Mouse (Mus musculus) midbrain, embryonic 13.5 days (tissue): ENCODE measurements around the gene Xpo1. TPM values are rescaled to one million over a fixed set of nuclear protein-coding genes. Genes with fewer than 3 reads are reported as not detected.
A peak's percentile ranks its signal among the peaks of the same experiment; 100 is the strongest.
"Not testable (repeated sequence)": the region's sequence is repeated elsewhere in the genome, so short reads cannot be mapped to it uniquely, and the experiment has no call there.

ENCODE experiments used
- ATAC-seq: fragments of 200-750 bp; cut with Nextera tagmentation; 2 replicates; pipeline ENCODE4 v1.8.0; 2017; ENCODE audit warnings: mild to moderate bottlenecking, moderate TSS enrichment, moderate library complexity
- H3K27ac ChIP-seq: fragments of 300-500 bp; sonication (generic); 2 replicates; pipeline ENCODE4 v1.5.1; 2015; ENCODE audit warnings: inconsistent platforms, mild to moderate bottlenecking, moderate library complexity
- H3K27me3 ChIP-seq: fragments of 300-500 bp; sonication (generic); 2 replicates; pipeline ENCODE4 v1.6.1; 2015; ENCODE audit warnings: mild to moderate bottlenecking, inconsistent platforms
- H3K36me3 ChIP-seq: fragments of 300-500 bp; sonication (generic); 2 replicates; pipeline ENCODE4 v1.6.1; 2015; ENCODE audit warnings: mild to moderate bottlenecking, inconsistent platforms
- H3K4me1 ChIP-seq: fragments of 300-500 bp; sonication (generic); replicated peaks from 2 replicates; pipeline ENCODE4 v1.6.1; 2015; ENCODE audit warnings: inconsistent platforms
- H3K4me2 ChIP-seq: fragments of 300-500 bp; sonication (generic); replicated peaks from 2 replicates; pipeline ENCODE4 v1.6.1; 2015; ENCODE audit warnings: moderate library complexity, mild to moderate bottlenecking, inconsistent platforms
- H3K4me3 ChIP-seq: fragments of 300-500 bp; sonication (generic); replicated peaks from 2 replicates; pipeline ENCODE4 v1.5.1; 2015; ENCODE audit warnings: mild to moderate bottlenecking, inconsistent platforms
- H3K9ac ChIP-seq: fragments of 300-500 bp; sonication (generic); replicated peaks from 2 replicates; pipeline ENCODE4 v1.6.1; 2015; ENCODE audit warnings: mild to moderate bottlenecking, inconsistent platforms
- H3K9me3 ChIP-seq: fragments of 300-500 bp; sonication (generic); 2 replicates; pipeline ENCODE4 v1.6.1; 2016; ENCODE audit warnings: mild to moderate bottlenecking, inconsistent platforms
- WGBS: fragments of 180-500 bp; shearing (Covaris S2); methylation state at CpG from one replicate; pipeline ENCODE4 v1.1.7; 2015; 5-methylcytosine and 5-hydroxymethylcytosine counted together
- polyA plus RNA-seq: library from polyadenylated mRNA; unstranded; fragments of >200 nt; fragmentation: Nextera tagmentation; extraction: Ambion mirVana; gene quantifications from 2 replicates; pipeline ENCODE4 v1.2.1, GENCODE M21; 2015

Gene Xpo1
- polyA plus RNA-seq, 1 experiment from 2014 or later, result 89.4 TPM

DNA sequence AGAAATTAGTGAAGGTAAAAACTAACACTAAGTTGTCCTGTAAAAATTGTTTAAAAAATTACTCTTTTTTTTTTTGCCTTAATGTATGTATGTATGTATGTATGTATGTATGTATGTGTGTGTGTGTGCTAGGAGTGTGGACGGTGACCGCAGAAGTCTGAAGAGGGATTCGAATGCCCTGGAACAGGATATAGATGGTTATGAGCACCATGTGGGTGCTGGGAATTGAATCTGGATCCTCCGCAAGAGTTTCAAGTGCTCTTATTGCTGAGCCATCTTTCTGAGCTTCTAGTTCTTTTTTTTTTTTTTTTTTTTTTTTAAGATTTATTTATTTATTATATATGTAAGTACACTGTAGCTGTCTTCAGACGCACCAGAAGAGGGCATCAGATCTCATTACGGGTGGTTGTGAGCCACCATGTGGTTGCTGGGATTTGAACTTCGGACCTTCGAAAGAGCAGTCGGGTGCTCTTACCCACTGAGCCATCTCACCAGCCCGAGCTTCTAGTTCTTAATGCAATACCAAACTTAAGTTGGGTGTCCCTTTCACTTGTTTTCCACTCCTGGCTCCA lies 49.3 kb downstream of the Xpo1 start:
- Histone ChIP-seq H3K4me2 (peak overlapping the region; percentile 61), H3K4me1 (peaks cover 13% of the 10 kb centered on the region), H3K27ac (peak overlapping the region; percentile 99), H3K4me3 (peak overlapping the region; percentile 93), H3K9ac (0 out of 2 replicates have a peak overlapping the region, but pooled peaks have one; percentile 95)
- not testable (repeated sequence) for H3K36me3 ChIP-seq, H3K27me3 ChIP-seq, H3K9me3 ChIP-seq, ATAC-seq
- 41% methylated on average over 10 of the region's 10 CpGs for WGBS

DNA sequence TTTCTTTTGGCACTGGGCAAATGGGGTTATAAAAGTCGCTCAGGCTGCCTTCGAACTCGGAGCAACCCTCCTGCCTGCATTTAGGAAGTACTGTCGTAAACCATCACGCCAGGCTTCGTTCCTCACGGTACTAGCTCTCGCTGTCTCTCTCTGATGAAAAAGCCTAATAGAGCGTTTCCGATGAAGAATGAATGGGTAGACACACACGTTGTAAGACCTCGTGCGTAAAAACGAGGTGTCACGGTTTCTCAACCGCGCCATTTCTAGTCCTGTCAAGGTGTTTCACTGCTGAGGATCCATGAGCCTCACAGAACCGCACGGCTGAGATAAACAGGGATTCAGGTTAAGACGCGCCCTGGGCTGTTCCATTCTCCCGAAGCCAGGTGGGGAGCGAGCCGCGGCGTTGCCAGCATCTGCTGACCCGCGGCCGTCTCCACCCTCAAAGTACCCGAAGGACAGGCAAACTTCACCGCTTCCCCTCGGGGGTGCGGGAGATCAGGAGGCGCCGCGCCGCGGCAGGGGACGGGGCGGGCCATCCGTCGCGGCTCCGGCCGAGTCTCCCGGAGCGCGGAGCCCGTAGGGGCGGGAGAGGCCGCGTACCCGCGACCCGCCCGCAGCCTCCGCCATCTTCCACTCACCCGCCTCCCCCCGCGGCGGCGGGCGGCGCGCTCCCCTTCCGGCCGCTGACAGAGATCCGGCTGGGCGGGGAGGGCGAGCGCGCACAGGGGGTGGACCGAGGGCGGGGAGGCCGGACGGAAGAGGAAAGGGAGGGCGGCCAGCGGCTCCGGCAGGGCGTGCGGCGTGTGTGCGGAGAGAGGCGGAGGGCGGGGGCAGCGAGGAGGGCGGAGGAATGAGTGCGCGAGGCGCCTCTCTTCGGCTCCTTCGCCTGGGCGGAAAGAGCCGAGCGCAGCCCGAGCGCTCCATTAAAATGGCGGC lies 50.1 kb downstream of the Xpo1 start:
- ATAC-seq, result peak; percentile 96
- Histone ChIP-seq H3K4me1 (peaks cover 13% of the 10 kb centered on the region), H3K9ac (peak overlapping the region; percentile 95), H3K27me3 (no peaks in the 10 kb centered on the region), H3K27ac (peak overlapping the region; percentile 99), H3K4me2 (peak overlapping the region; percentile 61), H3K9me3 (no peaks in the 10 kb centered on the region), H3K4me3 (peak overlapping the region; percentile 93), H3K36me3 (no peaks in the 10 kb centered on the region)
- under 1% methylated on average over 63 of the region's 98 CpGs for WGBS

DNA sequence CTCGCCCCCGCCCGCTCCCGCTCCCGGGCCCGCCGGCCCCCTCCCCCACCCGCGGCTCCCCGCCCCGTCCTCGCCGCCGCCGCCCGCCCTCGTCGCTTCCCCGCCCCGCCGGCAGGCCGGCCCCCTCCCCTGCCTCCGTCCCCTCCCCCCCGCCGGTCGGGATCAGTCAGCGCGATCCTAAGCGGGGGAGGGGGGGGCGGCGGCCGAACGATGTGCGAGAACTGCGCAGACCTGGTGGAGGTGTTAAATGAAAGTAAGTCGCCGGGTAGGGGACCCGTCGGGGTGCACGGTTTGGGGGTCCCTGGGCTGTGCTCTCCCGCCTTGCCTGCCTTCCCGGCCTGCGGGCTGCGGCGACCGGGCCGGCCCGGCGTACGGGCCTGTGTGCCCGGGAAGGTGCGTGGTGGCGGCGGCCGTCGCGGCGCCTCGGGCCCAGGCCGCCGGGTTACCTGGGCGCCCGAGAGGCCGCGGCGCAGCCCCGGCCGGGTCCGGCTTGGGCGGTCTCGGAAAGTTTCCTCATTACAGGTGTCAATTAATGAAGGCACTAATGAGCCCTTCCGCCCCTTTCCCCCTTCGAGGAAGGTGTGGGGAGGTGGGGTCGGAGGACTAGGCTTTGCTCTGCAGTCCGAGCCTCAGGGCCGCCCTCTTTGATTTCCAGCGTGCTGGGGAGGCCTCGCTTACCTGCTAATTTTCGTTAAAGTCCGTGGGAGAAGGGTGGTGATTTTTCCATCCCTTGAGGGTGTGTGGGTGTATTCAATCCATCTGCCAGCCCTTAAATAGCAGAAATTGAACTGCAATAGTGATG lies 51.1 kb downstream of the Xpo1 start, which contains the start of gene Usp34:
Usp34 (plus strand) TSS at position 132 of the 802 bp plus-strand sequence.
- WGBS, result 0% methylated on average over 49 of the region's 80 CpGs
- Histone ChIP-seq H3K4me1 (peaks cover 20% of the 10 kb centered on the region), H3K27ac (peak within 1 kb of the TSS; percentile 99), H3K36me3 (no peaks in the 10 kb centered on the region), H3K9ac (peak within 1 kb of the TSS; percentile 95), H3K27me3 (no peaks in the 10 kb centered on the region), H3K4me3 (peak within 1 kb of the TSS; percentile 93), H3K9me3 (no peaks in the 10 kb centered on the region), H3K4me2 (peak within 1 kb of the TSS; percentile 70)
- ATAC-seq, result peak; percentile 69

GRCm38 (mm10) chr11:23307566-23307920 lies 51.7 kb downstream of the Xpo1 start:
- Histone ChIP-seq H3K9me3 (no peaks in the 10 kb centered on the region), H3K4me3 (peak overlapping the region; percentile 93), H3K27ac (peak overlapping the region; percentile 99), H3K4me2 (peak overlapping the region; percentile 70), H3K36me3 (no peaks in the 10 kb centered on the region; the same call in 1 of the 2 replicates), H3K4me1 (peaks cover 20% of the 10 kb centered on the region), H3K9ac (peak overlapping the region; percentile 95), H3K27me3 (no peaks in the 10 kb centered on the region)
- WGBS, result 3% methylated on average over 6 of the region's 6 CpGs
- no peak for ATAC-seq

DNA sequence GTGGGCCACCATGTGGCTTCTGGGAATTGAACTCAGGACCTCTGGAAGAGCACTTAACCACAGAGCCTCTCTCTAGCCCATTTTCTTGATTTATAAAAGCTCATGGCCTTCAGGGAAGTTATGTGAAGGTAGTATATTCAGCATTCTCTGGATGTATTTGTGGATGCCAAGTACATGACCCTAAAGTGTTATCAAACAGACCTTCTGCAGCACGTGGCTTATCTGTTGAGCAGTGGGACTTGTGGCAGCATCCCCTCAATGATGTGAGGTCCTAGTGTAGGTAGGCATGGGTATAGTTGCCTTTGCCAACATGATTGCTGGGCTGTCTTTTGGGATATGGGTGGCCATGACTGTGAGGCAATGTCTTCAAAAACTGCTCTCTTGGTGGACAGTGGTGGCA lies 57.7 kb downstream of the Xpo1 start:
- WGBS, result 94% methylated on average over 1 of the region's 1 CpGs
- Histone ChIP-seq H3K4me1 (peaks cover 13% of the 10 kb centered on the region), H3K27me3 (no peaks in the 10 kb centered on the region), H3K4me2 (no peak overlapping the region), H3K9ac (no peak overlapping the region), H3K9me3 (no peaks in the 10 kb centered on the region), H3K4me3 (no peak overlapping the region), H3K36me3 (no peaks in the 10 kb centered on the region; the same call in none of the 2 replicates), H3K27ac (no peak overlapping the region)
- no peak for ATAC-seq

GRCm38 (mm10) chr11:23329413-23329812 lies 73.6 kb downstream of the Xpo1 start:
- no peaks in the 10 kb centered on the region for H3K4me1 ChIP-seq
- ATAC-seq, result no peak
- no peak overlapping the region for H3K4me2 ChIP-seq
- H3K27ac ChIP-seq, result no peak overlapping the region
- H3K9ac ChIP-seq, result no peak overlapping the region
- H3K4me3 ChIP-seq, result no peak overlapping the region
- no peaks in the 10 kb centered on the region for H3K9me3 ChIP-seq
- H3K27me3 ChIP-seq, result no peaks in the 10 kb centered on the region
- no peaks in the 10 kb centered on the region for H3K36me3 ChIP-seq
- 99% methylated on average over 2 of the region's 2 CpGs for WGBS

DNA sequence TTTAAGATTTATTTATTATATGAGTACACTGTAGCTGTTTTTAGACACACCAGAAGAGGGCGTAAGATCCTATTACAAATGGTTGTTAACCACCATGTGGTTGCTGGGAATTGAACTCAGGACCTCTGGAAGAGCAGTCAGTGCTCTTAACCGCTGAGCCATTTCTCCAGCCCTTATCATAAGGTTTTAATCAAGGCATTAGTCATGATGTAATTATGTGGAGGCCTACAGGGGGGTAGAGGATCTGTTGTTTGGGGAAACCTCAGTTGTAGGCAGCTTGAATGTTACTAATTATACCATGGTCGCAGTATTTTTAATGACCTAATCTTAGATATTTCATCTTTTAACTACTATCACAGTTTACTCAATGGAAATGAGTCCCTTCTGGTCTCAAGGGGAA lies 76.3 kb downstream of the Xpo1 start:
- H3K9ac ChIP-seq, result no peak overlapping the region
- 85% methylated on average over 3 of the region's 3 CpGs for WGBS
- no peak overlapping the region for H3K4me2 ChIP-seq
- no peaks in the 10 kb centered on the region for H3K27me3 ChIP-seq
- no peaks in the 10 kb centered on the region for H3K36me3 ChIP-seq
- no peak for ATAC-seq
- no peak overlapping the region for H3K4me3 ChIP-seq
- H3K27ac ChIP-seq, result no peak overlapping the region
- H3K4me1 ChIP-seq, result no peaks in the 10 kb centered on the region
- H3K9me3 ChIP-seq, result no peaks in the 10 kb centered on the region

DNA sequence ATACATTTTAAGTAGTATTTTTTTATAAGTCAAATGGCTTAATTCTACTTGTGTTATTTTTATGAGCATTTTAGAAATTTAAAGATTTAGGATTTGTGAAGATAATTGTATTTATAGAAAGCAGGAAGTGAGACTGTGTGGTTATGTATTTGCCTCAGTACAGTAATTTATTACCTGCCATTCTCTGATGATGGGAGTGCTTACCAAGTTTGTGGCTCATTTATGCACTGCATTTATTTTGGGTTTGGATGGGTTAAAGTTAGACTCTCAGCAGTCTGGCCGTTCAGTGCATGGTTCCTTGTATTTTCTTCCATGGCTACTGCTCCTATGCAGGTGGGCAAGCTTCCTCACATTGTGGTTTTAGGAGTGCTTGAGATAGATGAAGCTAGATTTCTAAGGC lies 79.3 kb downstream of the Xpo1 start:
- Histone ChIP-seq H3K4me2 (no peak overlapping the region), H3K4me3 (no peak overlapping the region)

More for the DNA sequence above, 79.3 kb downstream of the Xpo1 start:
- no peak for ATAC-seq
- 76% methylated on average over 1 of the region's 1 CpGs for WGBS
- Histone ChIP-seq H3K4me1 (no peaks in the 10 kb centered on the region), H3K36me3 (0 out of 2 replicates have a peak, but pooled peaks cover 4% of the 10 kb centered on the region), H3K27ac (no peak overlapping the region), H3K9ac (no peak overlapping the region), H3K27me3 (no peaks in the 10 kb centered on the region), H3K9me3 (no peaks in the 10 kb centered on the region)

Other genes with a start within 250 kb of the Xpo1 start
- 4.8 and 5.0 TPM in 2 replicates for gene Fam161a, start 248.5 kb upstream of the Xpo1 start, polyA plus RNA-seq
- 31.3 and 36.2 TPM in 2 replicates for gene Usp34, start 50.9 kb downstream of the Xpo1 start, polyA plus RNA-seq
- 142 and 144 TPM in 2 replicates for gene Ahsa2, start 242.0 kb downstream of the Xpo1 start, polyA plus RNA-seq